Mouse (Mus musculus): Measurements from ENCODE around the gene Mthfr.

Mthfr gene

DNA sequence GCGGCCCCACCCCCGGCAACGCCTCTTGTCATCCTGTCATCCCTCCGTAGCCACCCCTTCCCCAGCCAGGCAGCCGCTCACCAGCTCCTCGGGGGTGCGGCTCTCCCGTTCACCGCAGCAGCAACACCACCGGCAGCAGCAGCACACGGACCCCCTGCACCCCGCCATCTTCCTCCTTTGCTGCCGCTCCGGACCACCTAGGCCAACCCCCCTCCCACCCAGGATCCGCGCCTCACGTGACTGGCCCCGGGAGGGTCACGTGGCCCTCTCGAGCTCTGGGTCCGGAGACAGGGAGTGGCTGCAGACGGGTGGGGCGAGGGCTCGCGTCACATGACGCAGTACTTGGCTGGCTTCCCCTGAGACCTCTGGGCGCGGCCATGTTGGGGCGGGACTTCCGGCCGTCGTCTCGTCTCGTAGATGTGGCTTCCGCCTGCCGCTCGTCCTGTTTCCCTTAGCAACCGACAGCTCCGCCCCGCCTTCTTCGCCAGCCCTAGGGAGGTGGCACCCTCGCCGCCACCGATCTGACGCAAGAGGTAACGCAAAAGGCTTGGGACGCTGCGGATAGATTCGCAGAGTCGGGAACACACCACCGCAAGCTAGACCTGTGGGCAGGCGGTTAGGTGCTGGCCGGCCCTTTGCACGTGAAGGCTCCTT is at the start of gene Mthfr, which contains the start of gene Clcn6:
Gene Mthfr (plus strand): TSS at position 478 of the 654 bp plus-strand sequence.
Gene Clcn6 (minus strand): TSS at position 222 of the 654 bp plus-strand sequence.
- peak; percentile 100 for DNase-seq (ENCODE audit: low read depth, low spot score)

DNA sequence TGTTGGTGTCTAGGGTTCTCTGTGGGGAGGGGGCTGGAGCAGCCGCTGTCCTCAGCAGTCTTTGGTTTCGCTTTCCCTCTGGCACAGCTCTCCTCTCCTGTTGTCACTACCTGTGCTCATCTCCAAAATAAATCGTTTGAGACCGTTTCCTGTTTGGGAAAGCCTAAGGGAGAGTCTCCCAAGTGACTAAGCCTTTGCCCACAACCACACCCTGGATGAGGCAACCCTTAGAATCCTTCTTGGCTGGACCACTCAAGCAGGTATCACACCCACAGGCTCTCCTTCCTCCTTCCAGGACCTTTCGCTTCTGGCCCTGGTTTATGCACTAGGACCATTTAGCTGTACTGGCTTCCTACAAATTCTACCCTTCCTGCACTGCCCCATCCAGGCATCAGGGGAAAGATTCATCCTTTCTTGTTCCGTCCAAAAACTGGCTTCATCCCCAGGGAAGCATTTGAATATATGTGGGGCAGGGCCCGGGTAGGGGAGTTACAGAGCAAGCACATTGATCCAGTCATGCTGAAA is 45.2 kb upstream of the Mthfr start:
- no peak for DNase-seq (ENCODE audit: low read depth, low spot score)

- no peak for DNase-seq (ENCODE audit: low read depth, low spot score)
These were observed 43.6 kb upstream of the Mthfr start for GRCm38 (mm10) chr4:147995311-147995710.

DNA sequence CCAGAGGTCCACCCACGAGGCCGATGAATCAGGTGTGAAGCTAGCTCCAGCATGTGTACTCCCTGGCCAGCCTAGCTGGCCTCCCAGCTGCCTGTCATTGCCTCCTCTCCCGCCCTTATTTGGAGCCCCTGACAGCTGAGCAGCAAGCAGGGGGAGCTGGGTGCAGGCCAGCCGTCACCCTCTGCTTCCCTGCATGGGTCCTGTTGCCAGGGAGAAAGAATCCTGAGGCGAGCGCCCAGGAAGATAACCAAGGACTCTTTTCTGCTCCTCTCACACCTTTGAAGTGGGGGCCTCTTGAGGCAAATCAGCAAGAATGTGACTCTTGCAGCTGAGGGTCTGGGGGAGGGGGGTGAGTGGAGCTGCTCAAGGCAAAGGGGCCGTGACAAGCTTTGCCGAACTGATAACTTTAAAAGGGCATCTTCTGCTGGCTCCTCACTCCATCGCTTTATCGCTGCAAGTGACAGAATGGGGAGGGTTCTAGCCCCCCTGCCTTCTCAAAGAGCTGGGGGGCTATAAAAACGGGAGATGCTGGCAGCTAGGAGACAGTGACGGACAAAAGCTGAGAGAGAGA is 38.6 kb upstream of the Mthfr start, which contains the start of gene Nppa:
Gene Nppa (plus strand): TSS at position 521 of the 571 bp plus-strand sequence.
- no peak for DNase-seq (ENCODE audit: low read depth, low spot score)

- no peak for DNase-seq (ENCODE audit: low read depth, low spot score)
These were observed 37.7 kb upstream of the Mthfr start for GRCm38 (mm10) chr4:148001013-148001789.

- DNase-seq (ENCODE audit: low read depth, low spot score), result no peak
These were observed 37.0 kb upstream of the Mthfr start for GRCm38 (mm10) chr4:148001866-148002265.

DNA sequence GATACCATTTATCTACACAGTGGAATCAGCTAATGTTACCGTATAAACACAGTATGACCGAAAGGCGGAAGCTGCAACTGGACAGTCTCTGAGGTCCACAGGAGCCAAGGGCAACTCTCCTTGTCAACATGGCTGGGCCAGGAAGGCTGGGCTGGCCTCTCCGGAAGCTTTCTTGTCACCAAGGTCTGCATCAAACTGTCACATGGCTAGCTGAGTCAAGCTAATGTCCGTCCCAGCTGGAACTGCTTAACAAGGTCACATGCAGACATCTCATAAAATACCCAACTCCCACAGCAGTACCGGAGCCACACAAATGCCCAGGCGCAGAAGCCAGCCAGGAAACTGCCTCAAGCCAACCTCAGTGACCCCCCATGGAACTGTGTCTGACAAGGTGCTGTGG is 34.5 kb upstream of the Mthfr start:
- DNase-seq (ENCODE audit: low read depth, low spot score), result no peak

DNA sequence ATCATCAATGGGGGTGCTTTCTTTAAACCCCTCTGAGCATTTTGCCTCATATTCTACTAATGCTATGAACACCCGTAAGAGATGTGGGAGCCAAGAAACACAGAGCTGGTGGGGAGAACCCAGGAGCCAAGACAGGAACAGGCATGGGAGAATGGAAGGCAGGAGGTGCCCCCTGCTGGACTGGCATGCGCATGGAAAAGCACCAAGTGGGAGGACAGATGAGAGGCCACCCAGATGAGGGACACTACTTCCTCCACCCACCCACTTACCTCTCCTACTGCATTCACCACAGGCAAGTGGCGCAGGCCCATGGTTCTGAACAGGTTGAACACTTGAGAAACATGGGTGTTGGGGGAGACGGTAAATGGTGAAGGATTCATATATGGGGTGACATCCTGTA is 30.5 kb upstream of the Mthfr start:
- peak; percentile 34 for DNase-seq (ENCODE audit: low read depth, low spot score)

DNA sequence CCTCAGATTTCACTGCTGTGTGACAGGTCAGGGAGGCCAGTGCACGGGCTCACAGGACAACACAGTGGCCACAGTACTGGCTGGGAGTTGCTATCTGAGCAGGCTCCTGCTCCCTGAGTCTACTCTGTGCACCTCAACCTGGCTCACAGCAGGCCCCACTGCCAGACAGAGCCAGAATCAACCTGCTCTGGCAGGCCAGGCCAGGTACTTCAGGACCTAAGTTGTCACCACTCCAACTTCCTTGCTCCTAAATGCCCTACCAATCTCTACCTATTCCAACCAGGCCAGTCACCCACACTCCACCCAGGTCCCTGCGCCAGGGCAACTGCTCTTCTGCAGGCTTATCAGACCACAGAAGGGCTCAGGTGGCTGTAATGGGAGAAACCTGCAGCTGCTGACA is 29.2 kb upstream of the Mthfr start:
- DNase-seq (ENCODE audit: low read depth, low spot score), result no peak

DNA sequence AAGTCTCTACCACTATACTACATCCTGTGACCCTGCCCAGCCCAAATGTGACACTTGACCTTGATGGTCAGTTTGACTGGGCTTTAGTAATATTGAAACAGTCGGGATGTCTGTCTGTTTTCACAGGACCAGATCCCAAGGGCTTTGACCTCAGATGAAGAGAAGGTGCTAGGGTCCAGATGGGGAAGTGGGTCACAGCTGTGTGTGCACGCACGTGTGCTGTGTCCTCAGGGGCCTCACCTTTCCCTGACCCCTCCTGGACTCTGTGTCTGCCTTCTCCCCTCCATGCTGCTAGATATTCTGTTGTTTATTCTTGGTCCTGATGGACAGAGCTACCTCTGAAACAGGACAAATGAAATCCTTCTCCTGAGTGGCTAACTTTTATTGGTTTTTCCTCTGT is 27.5 kb upstream of the Mthfr start:
- DNase-seq (ENCODE audit: low read depth, low spot score), result no peak

DNA sequence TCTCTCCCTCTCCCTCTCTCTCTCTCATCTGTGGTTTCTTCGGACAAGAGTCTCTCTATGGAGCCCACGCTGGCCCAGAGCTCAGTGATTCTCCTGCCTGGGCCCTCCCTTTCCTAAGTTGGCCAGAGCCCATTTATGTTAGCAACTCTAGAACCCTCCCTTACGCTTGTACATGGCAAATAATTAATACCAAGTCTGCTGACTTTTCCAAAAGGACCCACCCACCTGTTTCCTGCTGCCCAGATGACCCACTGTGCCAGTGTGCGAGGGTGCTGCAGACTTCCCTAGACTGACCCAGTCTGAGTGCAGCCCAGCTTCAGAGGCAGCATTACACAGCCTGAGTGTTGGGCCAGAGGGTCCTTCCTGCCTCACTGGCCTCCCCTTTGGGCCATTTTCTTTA is 26.7 kb upstream of the Mthfr start:
- no peak for DNase-seq (ENCODE audit: low read depth, low spot score)

GRCm38 (mm10) chr4:148015418-148015817 is 23.5 kb upstream of the Mthfr start:
- peak; percentile 7 for DNase-seq (ENCODE audit: low read depth, low spot score)

- DNase-seq (ENCODE audit: low read depth, low spot score), result no peak
These were observed 21.9 kb upstream of the Mthfr start for GRCm38 (mm10) chr4:148016981-148017380.

GRCm38 (mm10) chr4:148018410-148018809 is 20.5 kb upstream of the Mthfr start:
- DNase-seq (ENCODE audit: low read depth, low spot score), result no peak

DNA sequence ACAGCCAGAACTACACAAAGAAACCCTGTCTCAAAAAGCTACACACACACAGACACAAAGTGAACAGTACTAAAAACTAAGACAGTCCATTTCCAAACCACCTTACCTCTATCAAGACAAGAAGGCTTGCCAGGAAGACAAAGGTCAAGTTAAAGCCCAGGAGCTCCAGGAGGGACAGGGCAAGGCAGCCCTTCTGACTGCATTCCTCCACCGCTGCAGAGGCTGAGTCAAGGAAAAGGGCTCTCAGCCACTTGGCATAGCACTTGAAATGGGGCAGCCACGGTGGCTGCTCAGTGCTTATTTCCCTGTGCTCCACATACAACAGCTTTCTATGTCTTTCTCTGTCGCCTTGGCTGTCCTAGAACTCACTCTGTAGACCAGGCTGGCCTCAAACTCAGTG is 14.9 kb upstream of the Mthfr start:
- no peak for DNase-seq (ENCODE audit: low read depth, low spot score)

DNA sequence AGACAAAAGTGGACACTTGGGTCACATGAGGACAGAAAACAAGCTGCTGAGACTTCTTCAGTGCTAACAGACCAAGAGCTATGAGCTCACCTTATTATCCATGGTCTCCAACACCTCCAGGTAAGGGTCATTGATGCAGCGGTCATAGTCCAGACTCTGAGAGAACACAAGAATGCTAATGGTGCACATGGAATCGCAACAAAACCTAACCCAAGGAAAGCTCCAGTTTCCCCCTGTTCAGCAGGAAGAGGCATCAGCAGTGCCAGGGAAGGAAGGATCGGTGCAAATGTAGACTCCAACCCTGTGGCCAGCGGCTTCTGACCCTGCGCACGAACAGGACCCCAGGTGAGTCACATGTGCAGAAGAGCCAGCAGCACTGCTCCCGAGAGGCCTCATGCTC is 9.6 kb upstream of the Mthfr start:
- DNase-seq (ENCODE audit: low read depth, low spot score), result no peak

- DNase-seq (ENCODE audit: low read depth, low spot score), result no peak
These were observed 8.4 kb upstream of the Mthfr start for GRCm38 (mm10) chr4:148030506-148030905.

GRCm38 (mm10) chr4:148033858-148034410 is 4.9 kb upstream of the Mthfr start:
- peak; percentile 68 for DNase-seq (ENCODE audit: low read depth, low spot score)

DNA sequence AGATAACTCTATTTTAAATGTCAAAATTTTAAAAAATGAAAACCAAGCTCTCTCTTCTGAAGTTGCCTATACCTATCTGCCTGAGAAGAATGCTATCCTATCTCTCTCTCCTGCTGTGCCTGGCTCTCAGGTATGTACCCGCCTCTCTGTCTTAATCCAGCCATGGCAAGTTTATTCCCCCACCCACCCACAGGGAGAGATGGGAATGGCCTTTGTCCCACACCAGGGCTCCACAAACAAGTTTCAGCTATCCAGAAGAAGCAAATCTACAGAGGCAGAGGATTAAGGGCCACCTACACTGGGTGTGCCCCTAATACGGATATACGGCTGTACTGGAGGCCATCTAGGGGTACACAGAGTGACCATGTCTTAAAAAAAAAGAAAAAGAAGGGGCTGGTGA is 3.4 kb upstream of the Mthfr start:
- DNase-seq (ENCODE audit: low read depth, low spot score), result no peak

- DNase-seq (ENCODE audit: low read depth, low spot score), result no peak
These were observed 738 bp upstream of the Mthfr start for GRCm38 (mm10) chr4:148038079-148038599.

DNA sequence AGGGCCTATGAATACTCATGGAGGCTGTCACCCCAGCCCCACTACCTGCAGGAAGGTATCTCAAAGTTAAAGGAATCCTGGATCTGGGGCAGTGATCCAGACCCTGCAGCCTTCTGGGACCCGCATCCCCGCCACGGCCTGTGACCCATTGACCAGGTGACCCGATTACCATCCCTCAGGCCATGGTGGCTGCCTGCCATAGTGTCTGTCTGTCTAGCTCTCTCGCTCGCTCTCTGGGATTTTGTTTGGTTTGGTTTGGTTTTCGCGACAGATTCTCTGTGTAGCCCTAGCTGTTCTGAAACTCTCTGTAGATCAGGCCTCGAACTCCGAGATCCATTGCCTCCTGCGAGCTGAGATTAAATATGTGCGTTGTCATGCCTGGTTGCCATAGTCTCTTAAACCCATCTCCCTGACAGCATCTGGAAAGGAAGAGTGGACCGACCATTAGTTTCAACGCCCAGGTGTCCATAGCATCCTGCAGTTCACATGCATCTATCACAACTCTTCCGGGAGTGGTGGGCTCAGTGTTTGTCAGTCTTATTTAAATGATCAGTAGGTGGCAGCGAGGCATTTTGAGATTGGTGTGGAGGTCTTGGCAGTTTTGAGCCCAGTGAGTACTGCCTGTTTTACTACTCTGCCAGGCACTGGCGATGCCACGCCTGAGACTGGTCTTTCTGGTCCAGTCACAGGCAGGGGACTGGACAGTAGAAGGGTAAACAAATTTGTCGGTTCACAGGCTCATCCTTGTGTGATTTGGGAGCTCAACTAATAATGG is 564 bp downstream of the Mthfr start:
- DNase-seq (ENCODE audit: low read depth, low spot score), result peak; percentile 31
